In genomic region chrX:11735516-11736170, GRCm38 (mm10) we compare ENCODE assay signal across 7 mouse cellular contexts.
A peak's percentile ranks its signal among the peaks of the same experiment; 100 is the strongest.
DNase-seq lines count a peak whose midpoint lies in the region; ATAC-seq lines count a peak whose summit lies in the region.

No protein-coding gene starts in this region.

- no peaks in the 10 kb centered on the region for H3K9me3 ChIP-seq in hindbrain, embryonic 15.5 days
- H3K9me3 ChIP-seq in limb, embryonic 10.5 days (replicated peaks), result no peaks in the 10 kb centered on the region
- no peaks in the 10 kb centered on the region for H3K9me3 ChIP-seq in neural tube, embryonic 15.5 days (replicated peaks)

- WGBS in hindbrain, embryonic 15.5 days, result 39% methylated on average over 17 of the region's 17 CpGs
- WGBS in limb, embryonic 10.5 days, result 34% methylated on average over 17 of the region's 17 CpGs
- WGBS in neural tube, embryonic 15.5 days, result 26% methylated on average over 17 of the region's 17 CpGs

- 0 out of 2 replicates have a peak, but pooled peaks have one; percentile 45 for ATAC-seq in hindbrain, embryonic 15.5 days (ENCODE audit: low FRiP score, low read depth)
- 0 out of 2 replicates have a peak, but pooled peaks have one; percentile 41 for ATAC-seq in neural tube, embryonic 15.5 days (ENCODE audit: low FRiP score)

- H3K27ac ChIP-seq in hindbrain, embryonic 15.5 days (replicated peaks), result no peak overlapping the region
- peak overlapping the region; percentile 76; the same call in 1 of the 2 replicates for H3K27ac ChIP-seq in limb, embryonic 10.5 days
- peak overlapping the region; percentile 19 for H3K27ac ChIP-seq in neural tube, embryonic 15.5 days (replicated peaks)

- peak; percentile 2 for DNase-seq in NIH3T3 (ENCODE audit: low read depth)
- peak; percentile 88 to 90 for DNase-seq in adrenal gland, postnatal 36 days
- peak; percentile 18 for DNase-seq in forelimb bud, embryonic 11.5 days (ENCODE audit: low read depth, low spot score)
- DNase-seq in limb, embryonic 10.5 days (ENCODE audit: low spot score), result no peak
- no peak for DNase-seq in spleen, postnatal 4 days (ENCODE audit: low spot score in 2 of 2)

- H3K4me3 ChIP-seq in hindbrain, embryonic 15.5 days, result no peak overlapping the region
- H3K4me3 ChIP-seq in limb, embryonic 10.5 days, result no peak overlapping the region
- no peak overlapping the region for H3K4me3 ChIP-seq in neural tube, embryonic 15.5 days (replicated peaks)

- H3K4me2 ChIP-seq in hindbrain, embryonic 15.5 days, result no peak overlapping the region
- no peak overlapping the region for H3K4me2 ChIP-seq in neural tube, embryonic 15.5 days

- H3K36me3 ChIP-seq in hindbrain, embryonic 15.5 days, result no peaks in the 10 kb centered on the region
- no peaks in the 10 kb centered on the region for H3K36me3 ChIP-seq in limb, embryonic 10.5 days
- no peaks in the 10 kb centered on the region for H3K36me3 ChIP-seq in neural tube, embryonic 15.5 days

- H3K27me3 ChIP-seq in hindbrain, embryonic 15.5 days, result 0 out of 2 replicates have a peak, but pooled peaks cover 5% of the 10 kb centered on the region
- H3K27me3 ChIP-seq in limb, embryonic 10.5 days (ENCODE audit: low read depth, poor library complexity, severe bottlenecking), result peaks cover 98% of the 10 kb centered on the region
- H3K27me3 ChIP-seq in neural tube, embryonic 15.5 days (replicated peaks), result peaks cover 12% of the 10 kb centered on the region; the same call in 1 of the 2 replicates

- peaks cover 11% of the 10 kb centered on the region for H3K4me1 ChIP-seq in hindbrain, embryonic 15.5 days (replicated peaks)
- peaks cover 29% of the 10 kb centered on the region for H3K4me1 ChIP-seq in limb, embryonic 10.5 days
- H3K4me1 ChIP-seq in neural tube, embryonic 15.5 days, result peaks cover 14% of the 10 kb centered on the region

- H3K9ac ChIP-seq in hindbrain, embryonic 15.5 days, result no peak overlapping the region
- H3K9ac ChIP-seq in neural tube, embryonic 15.5 days (replicated peaks), result no peak overlapping the region

Comparison
In these comparisons a context has a peak if more than half of its experiments do, and no peak if none do; other contexts are left out.
1. DNase-seq: peak in NIH3T3 (single experiment), adrenal gland, postnatal 36 days (2 of 2) and forelimb bud, embryonic 11.5 days (single experiment); none in limb, embryonic 10.5 days (single experiment) and spleen, postnatal 4 days (0 of 2).